Mouse (Mus musculus): Measurements from ENCODE around the gene Tnrc6c. TPM values are rescaled to one million over a fixed set of nuclear protein-coding genes. Genes with fewer than 3 reads are reported as not detected.

Tnrc6c gene
- total and polyA plus RNA-seq, 3 experiments: 6.9 to 16.7 (median 12.8) TPM

DNA sequence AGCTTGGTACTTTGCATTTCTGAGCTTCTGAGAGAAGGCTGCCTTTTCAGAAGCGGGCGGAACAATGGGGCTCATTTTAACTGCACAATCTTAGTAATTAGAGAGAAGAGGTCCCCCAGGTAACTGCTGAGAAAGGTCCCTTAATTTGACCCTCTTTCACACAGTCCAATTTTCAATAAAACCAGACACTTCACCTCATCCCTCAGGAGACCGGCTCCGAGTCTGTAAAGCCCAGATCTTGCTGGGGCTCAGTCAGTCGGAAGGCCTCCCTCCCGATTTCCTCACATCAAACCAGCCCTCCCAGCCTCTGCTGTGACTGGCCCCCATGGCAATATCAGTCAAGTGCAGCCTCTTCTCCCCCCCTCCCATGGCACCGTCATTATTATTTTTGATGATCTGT is 15.7 kb upstream of the Tnrc6c start:
- Histone ChIP-seq H3K27ac (ENCODE audit: insufficient read depth, low read depth) (no peak overlapping the region), H3K27me3 (replicated peaks) (peaks cover 2% of the 10 kb centered on the region), H3K36me3 (replicated peaks in 1 of 2; ENCODE audit: control insufficient read depth in 1 of 2, insufficient read depth in 1 of 2, low read length in 1 of 2) (no peaks in the 10 kb centered on the region), H3K9me3 (replicated peaks; ENCODE audit: low read length) (peaks cover 3% of the 10 kb centered on the region), H3K79me2 (replicated peaks; ENCODE audit: control insufficient read depth, extremely low read depth, insufficient read depth, poor library complexity, severe bottlenecking) (no peaks in the 10 kb centered on the region), H3K4me2 (ENCODE audit: insufficient read depth, low read depth, poor library complexity, severe bottlenecking) (no peak overlapping the region), H3K4me3 (replicated peaks in 1 of 3; ENCODE audit: low read depth in 2 of 3, low read length in 2 of 3, poor library complexity in 1 of 3) (no peak overlapping the region), H3K9ac (ENCODE audit: insufficient read depth, low read depth) (no peak overlapping the region), H3K4me1 (ENCODE audit: control insufficient read depth in 1 of 2, insufficient read depth in 2 of 2) (peaks cover 12 to 28% of the 10 kb centered on the region in 2 experiments)
- TF ChIP-seq ZMIZ1 (IDR thresholded peaks at IDR 0.05; ENCODE audit: low read depth, low read length) (no peak), IRF4 (IDR thresholded peaks at IDR 0.05; ENCODE audit: low read depth, low read length) (no peak), MYC (IDR thresholded peaks at IDR 0.05; ENCODE audit: low read depth, low read length) (no peak), ZNF384 (IDR thresholded peaks at IDR 0.05; ENCODE audit: low read depth, low read length) (no peak), RAD21 (IDR thresholded peaks at IDR 0.05; ENCODE audit: low read depth, low read length) (no peak), POLR2AphosphoS2 (IDR thresholded peaks at IDR 0.05; ENCODE audit: low read depth, low read length) (no peak), CTCF (conservative IDR thresholded peaks at IDR 0.05 in 1 of 2, IDR thresholded peaks at IDR 0.05 in 1 of 2; ENCODE audit: low read depth in 2 of 2, low read length in 2 of 2) (no peak), USF2 (conservative IDR thresholded peaks at IDR 0.05; ENCODE audit: low read depth, low read length) (no peak), TCF12 (IDR thresholded peaks at IDR 0.05; ENCODE audit: low read depth, low read length) (no peak), BHLHE40 (IDR thresholded peaks at IDR 0.05; ENCODE audit: low read depth, low read length) (no peak), ZKSCAN1 (IDR thresholded peaks at IDR 0.05; ENCODE audit: borderline replicate concordance, low read depth, low read length) (no peak), GABPA (IDR thresholded peaks at IDR 0.05; ENCODE audit: insufficient replicate concordance, low read depth, low read length) (no peak), EP300 (IDR thresholded peaks at IDR 0.05; ENCODE audit: low read length) (no peak), MEF2A (IDR thresholded peaks at IDR 0.05; ENCODE audit: borderline replicate concordance, low read depth, low read length) (no peak), ETS1 (conservative IDR thresholded peaks at IDR 0.05; ENCODE audit: low read depth, low read length) (no peak), MAFK (IDR thresholded peaks at IDR 0.05; ENCODE audit: insufficient replicate concordance, low read length) (no peak), SMC3 (IDR thresholded peaks at IDR 0.05; ENCODE audit: low read depth, low read length) (no peak)
- DNase-seq (ENCODE audit: extremely low read depth): no peak
- in situ Hi-C loops (cut with MboI; ENCODE audit: low pct_ligation_motif_present, low pct_unique_long_range_greater_than_20kb, low sequenced_read_pairs) (no loop called here), dilution Hi-C loops (cut with MboI; ENCODE audit: extremely low pct_ligation_motif_present, extremely low pct_unique_long_range_greater_than_20kb, low sequenced_read_pairs) (no loop called here)

GRCm38 (mm10) chr11:117638809-117639208 is 15.3 kb upstream of the Tnrc6c start:
- H3K9ac ChIP-seq (ENCODE audit: insufficient read depth, low read depth): no peak overlapping the region
- peaks cover 7 to 24% of the 10 kb centered on the region in 2 experiments for H3K4me1 ChIP-seq (ENCODE audit: control insufficient read depth in 1 of 2, insufficient read depth in 2 of 2)
- H3K4me3 ChIP-seq (replicated peaks in 1 of 3; ENCODE audit: low read depth in 2 of 3, low read length in 2 of 3, poor library complexity in 1 of 3): no peak overlapping the region
- DNase-seq (ENCODE audit: extremely low read depth): no peak
- dilution Hi-C loops (cut with MboI; ENCODE audit: extremely low pct_ligation_motif_present, extremely low pct_unique_long_range_greater_than_20kb, low sequenced_read_pairs): no loop called here
- no peak overlapping the region for H3K4me2 ChIP-seq (ENCODE audit: insufficient read depth, low read depth, poor library complexity, severe bottlenecking)
- H3K36me3 ChIP-seq (replicated peaks in 1 of 2; ENCODE audit: control insufficient read depth in 1 of 2, insufficient read depth in 1 of 2, low read length in 1 of 2): no peaks in the 10 kb centered on the region
- in situ Hi-C loops (cut with MboI; ENCODE audit: low pct_ligation_motif_present, low pct_unique_long_range_greater_than_20kb, low sequenced_read_pairs): no loop called here
- no peak overlapping the region for H3K27ac ChIP-seq (ENCODE audit: insufficient read depth, low read depth)
- H3K27me3 ChIP-seq (replicated peaks): peaks cover 2% of the 10 kb centered on the region
- H3K79me2 ChIP-seq (replicated peaks; ENCODE audit: control insufficient read depth, extremely low read depth, insufficient read depth, poor library complexity, severe bottlenecking): no peaks in the 10 kb centered on the region
- H3K9me3 ChIP-seq (replicated peaks; ENCODE audit: low read length): peaks cover 3% of the 10 kb centered on the region
- TF ChIP-seq JUND (conservative IDR thresholded peaks at IDR 0.05; ENCODE audit: low read depth, low read length) (no peak), USF2 (conservative IDR thresholded peaks at IDR 0.05; ENCODE audit: low read depth, low read length) (no peak), KAT2A (IDR thresholded peaks at IDR 0.05; ENCODE audit: insufficient replicate concordance, low read length) (no peak), MAFK (IDR thresholded peaks at IDR 0.05; ENCODE audit: insufficient replicate concordance, low read length) (no peak), USF1 (IDR thresholded peaks at IDR 0.05; ENCODE audit: low read depth, low read length) (no peak), CHD2 (IDR thresholded peaks at IDR 0.05; ENCODE audit: low read length) (no peak), MXI1 (IDR thresholded peaks at IDR 0.05; ENCODE audit: low read depth, low read length) (no peak), SMC3 (IDR thresholded peaks at IDR 0.05; ENCODE audit: low read depth, low read length) (no peak), RAD21 (IDR thresholded peaks at IDR 0.05; ENCODE audit: low read depth, low read length) (no peak), JUN (IDR thresholded peaks at IDR 0.05; ENCODE audit: insufficient read depth, low read depth, low read length) (no peak), CTCF (conservative IDR thresholded peaks at IDR 0.05 in 1 of 2, IDR thresholded peaks at IDR 0.05 in 1 of 2; ENCODE audit: low read depth in 2 of 2, low read length in 2 of 2) (no peak), ZKSCAN1 (IDR thresholded peaks at IDR 0.05; ENCODE audit: borderline replicate concordance, low read depth, low read length) (no peak), MEF2A (IDR thresholded peaks at IDR 0.05; ENCODE audit: borderline replicate concordance, low read depth, low read length) (no peak), ZNF384 (IDR thresholded peaks at IDR 0.05; ENCODE audit: low read depth, low read length) (no peak), RCOR1 (conservative IDR thresholded peaks at IDR 0.05; ENCODE audit: low read depth, low read length) (no peak)
